Mouse (Mus musculus): ENCODE measurements around the gene Ttll8. TPM values are rescaled to one million over a fixed set of nuclear protein-coding genes. Genes with fewer than 3 reads are reported as not detected.
A peak's percentile ranks its signal among the peaks of the same experiment; 100 is the strongest.

Gene Ttll8
- polyA plus RNA-seq, 1 experiment from 2014 or later, result not detected

DNA sequence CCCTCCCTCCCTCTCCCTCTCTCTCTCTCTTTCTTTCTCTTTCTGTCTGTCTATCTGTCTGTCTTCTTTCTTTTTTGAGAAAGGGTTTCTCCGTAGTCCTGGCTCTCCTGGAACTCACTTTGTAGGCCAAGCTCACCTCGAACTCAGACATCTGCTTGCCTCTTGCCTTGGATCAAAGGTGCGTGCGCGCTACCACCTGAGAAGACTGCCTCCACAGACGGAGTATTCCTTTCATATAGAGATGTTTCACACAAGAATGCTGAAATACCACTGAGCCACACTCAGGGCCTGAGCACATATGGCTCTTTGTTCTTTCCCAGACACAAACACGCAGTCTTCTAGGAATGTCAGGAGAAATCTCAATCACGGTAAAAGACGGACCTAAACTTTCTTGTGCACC is 70.9 kb downstream of the Ttll8 start:
- H3K9ac ChIP-seq (ENCODE audit: low read depth, low read length), result no peak overlapping the region
- ATAC-seq (replicated peaks; ENCODE audit: low FRiP score, low read depth) (no peak), DNase-seq (ENCODE audit: low spot score) (no peak)
- no peaks in the 10 kb centered on the region for H3K9me3 ChIP-seq (replicated peaks; ENCODE audit: low read length)
- H3K4me2 ChIP-seq (ENCODE audit: low read length), result no peak overlapping the region
- H3K4me3 ChIP-seq (replicated peaks; ENCODE audit: low read depth, low read length), result no peak overlapping the region
- H3K4me1 ChIP-seq (replicated peaks; ENCODE audit: insufficient read depth, low read length), result no peaks in the 10 kb centered on the region
- no peak overlapping the region for H3K27ac ChIP-seq
- H3K27me3 ChIP-seq (ENCODE audit: insufficient read depth, low read length), result no peaks in the 10 kb centered on the region
- TF ChIP-seq CTCF (IDR thresholded peaks at IDR 0.05; ENCODE audit: low read depth), result no peak
- 84% methylated on average over 9 of the region's 9 CpGs for WGBS
- H3K36me3 ChIP-seq (ENCODE audit: insufficient read depth, low read length), result no peaks in the 10 kb centered on the region

DNA sequence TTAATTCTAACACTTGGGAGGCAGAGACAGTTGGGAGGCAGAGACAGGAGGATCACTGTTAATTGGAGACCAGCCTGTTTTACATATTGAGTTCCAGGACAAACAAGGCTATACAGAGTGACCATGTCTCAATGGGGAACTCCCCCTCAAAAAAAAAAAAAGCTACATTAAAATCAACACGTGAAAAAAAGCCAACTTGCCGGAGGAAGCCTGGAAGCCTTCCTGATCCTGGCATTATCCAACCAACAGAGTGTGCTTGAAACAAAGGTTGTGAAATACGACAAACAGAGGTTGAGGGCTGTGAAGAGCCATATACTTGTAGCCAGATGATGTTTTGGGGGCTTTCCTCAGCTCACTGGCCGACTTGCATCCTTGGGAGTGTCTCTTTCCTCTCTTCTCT is 71.4 kb downstream of the Ttll8 start:
- Histone ChIP-seq H3K36me3 (ENCODE audit: insufficient read depth, low read length) (no peaks in the 10 kb centered on the region), H3K9me3 (replicated peaks; ENCODE audit: low read length) (no peaks in the 10 kb centered on the region), H3K27me3 (ENCODE audit: insufficient read depth, low read length) (no peaks in the 10 kb centered on the region), H3K4me1 (replicated peaks; ENCODE audit: insufficient read depth, low read length) (no peaks in the 10 kb centered on the region), H3K4me2 (ENCODE audit: low read length) (no peak overlapping the region), H3K27ac (no peak overlapping the region), H3K9ac (ENCODE audit: low read depth, low read length) (no peak overlapping the region), H3K4me3 (replicated peaks; ENCODE audit: low read depth, low read length) (no peak overlapping the region)
- 36% methylated on average over 4 of the region's 4 CpGs for WGBS
- no peak for TF ChIP-seq CTCF (IDR thresholded peaks at IDR 0.05; ENCODE audit: low read depth)
- no peak for ATAC-seq (replicated peaks; ENCODE audit: low FRiP score, low read depth)
- DNase-seq (ENCODE audit: low spot score), result no peak

DNA sequence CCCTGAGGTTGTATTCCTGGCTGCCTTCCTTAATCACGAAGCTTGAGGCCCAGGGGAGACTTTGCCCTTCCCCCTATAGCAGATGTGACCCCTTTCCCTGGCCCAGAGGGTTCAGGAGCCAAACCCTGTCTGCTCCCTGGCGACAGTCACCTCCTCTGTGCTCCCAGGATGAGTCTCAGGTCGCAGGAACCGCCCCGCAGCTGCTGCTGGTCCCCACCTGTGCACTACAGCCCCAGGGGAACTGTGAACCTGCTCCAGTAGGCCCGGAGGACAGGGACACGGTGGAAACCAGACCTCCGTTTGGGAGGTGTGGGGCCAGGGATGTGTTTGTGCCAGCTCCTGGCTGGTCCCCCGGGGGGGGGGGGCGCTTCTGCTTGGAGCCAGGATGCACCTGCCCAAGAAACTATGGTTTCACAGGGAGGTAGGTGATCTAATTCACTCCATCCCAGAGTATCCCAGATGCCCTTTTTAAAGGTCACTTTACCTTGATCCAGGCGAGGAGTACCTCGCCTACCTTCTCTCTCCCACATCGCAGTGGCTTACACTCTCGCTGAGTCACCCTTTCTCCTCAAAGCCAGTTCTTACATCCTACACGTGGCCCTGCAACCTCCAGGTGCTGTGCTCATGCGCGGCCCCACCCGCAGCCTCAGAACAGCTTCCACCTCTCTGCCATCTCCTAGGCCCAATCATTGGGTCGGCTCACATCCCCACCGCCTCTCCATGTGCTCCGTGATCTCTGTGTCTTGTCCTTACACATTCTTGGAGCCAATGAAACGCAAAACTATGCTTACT is 72.8 kb downstream of the Ttll8 start:
- Histone ChIP-seq H3K9ac (ENCODE audit: low read depth, low read length) (no peak overlapping the region), H3K4me1 (replicated peaks; ENCODE audit: insufficient read depth, low read length) (no peaks in the 10 kb centered on the region), H3K27ac (no peak overlapping the region), H3K36me3 (ENCODE audit: insufficient read depth, low read length) (no peaks in the 10 kb centered on the region), H3K4me3 (replicated peaks; ENCODE audit: low read depth, low read length) (no peak overlapping the region), H3K27me3 (ENCODE audit: insufficient read depth, low read length) (no peaks in the 10 kb centered on the region), H3K4me2 (ENCODE audit: low read length) (no peak overlapping the region), H3K9me3 (replicated peaks; ENCODE audit: low read length) (no peaks in the 10 kb centered on the region)
- DNase-seq (ENCODE audit: low spot score) (no peak), ATAC-seq (replicated peaks; ENCODE audit: low FRiP score, low read depth) (no peak)
- WGBS, result 69% methylated on average over 22 of the region's 22 CpGs
- no peak for TF ChIP-seq CTCF (IDR thresholded peaks at IDR 0.05; ENCODE audit: low read depth)

DNA sequence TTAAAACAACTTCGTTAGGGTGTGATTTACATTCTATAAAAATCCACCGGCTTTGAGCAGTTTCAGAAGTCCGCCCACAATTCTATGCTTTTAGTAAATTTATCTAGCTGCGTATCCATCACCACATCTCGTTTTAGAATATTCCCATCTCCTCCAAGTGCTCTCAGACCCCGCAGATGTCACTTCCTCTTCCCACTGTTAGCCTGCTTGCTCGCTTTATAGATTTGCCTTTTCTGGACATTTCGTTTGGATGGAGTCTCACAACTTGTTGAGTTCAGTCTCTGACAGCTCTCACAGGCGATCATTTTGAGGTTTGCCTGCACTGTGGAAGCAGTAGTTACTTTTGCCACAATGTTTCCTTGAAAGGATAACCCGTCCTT is 77.2 kb downstream of the Ttll8 start:
- DNase-seq (ENCODE audit: low spot score) (no peak), ATAC-seq (replicated peaks; ENCODE audit: low FRiP score, low read depth) (no peak)
- WGBS, result 81% methylated on average over 10 of the region's 10 CpGs
- Histone ChIP-seq H3K27ac (no peak overlapping the region), H3K4me2 (ENCODE audit: low read length) (no peak overlapping the region), H3K4me1 (replicated peaks; ENCODE audit: insufficient read depth, low read length) (peaks cover 7% of the 10 kb centered on the region; the same call in 1 of the 2 replicates), H3K9ac (ENCODE audit: low read depth, low read length) (no peak overlapping the region), H3K36me3 (ENCODE audit: insufficient read depth, low read length) (no peaks in the 10 kb centered on the region), H3K27me3 (ENCODE audit: insufficient read depth, low read length) (no peaks in the 10 kb centered on the region), H3K9me3 (replicated peaks; ENCODE audit: low read length) (no peaks in the 10 kb centered on the region), H3K4me3 (replicated peaks; ENCODE audit: low read depth, low read length) (no peak overlapping the region)
- TF ChIP-seq CTCF (IDR thresholded peaks at IDR 0.05; ENCODE audit: low read depth), result no peak

DNA sequence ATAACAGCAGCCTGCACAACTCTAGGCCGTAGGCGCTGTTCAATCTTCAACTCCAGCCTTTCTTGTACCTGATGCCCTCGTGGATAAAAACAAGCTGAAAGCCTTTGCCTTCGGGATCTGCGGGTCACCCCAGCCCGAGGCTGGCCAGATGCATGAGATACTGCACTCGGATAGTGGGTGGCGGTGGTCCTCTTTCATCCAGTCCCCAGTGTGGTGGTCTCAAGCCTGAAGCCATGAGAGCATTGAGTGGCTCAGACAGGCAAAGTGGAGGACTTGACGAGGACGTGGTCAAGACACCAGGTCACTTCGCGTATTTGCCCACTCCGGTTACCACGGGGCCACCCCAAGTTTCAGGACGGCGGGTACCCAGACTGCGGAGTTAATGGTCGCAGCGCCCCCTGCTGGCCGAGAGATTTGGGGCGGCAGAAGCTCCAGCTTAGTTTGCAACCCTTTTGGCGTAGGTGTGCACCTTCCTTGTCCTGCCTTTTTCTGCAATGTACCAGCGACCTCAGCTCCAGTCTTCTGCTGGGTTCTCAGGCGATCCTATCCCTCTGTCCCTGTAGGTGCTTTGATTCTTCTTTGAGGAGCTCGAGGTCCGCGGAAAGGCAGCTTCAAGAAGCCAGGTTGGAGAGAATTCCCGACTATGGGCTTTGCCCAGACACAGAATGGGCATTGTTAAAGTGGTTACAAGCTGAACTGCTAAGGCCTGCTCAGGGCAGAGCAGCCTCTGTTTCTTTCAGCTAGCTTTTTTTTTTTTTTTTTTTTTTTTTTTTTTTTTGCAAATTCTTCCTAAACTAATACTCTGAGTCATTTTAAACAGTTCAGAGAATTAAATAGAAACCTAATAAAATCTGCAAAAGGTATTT is 77.8 kb downstream of the Ttll8 start:
- no peaks in the 10 kb centered on the region for H3K27me3 ChIP-seq (ENCODE audit: insufficient read depth, low read length)
- peaks cover 7% of the 10 kb centered on the region; the same call in 1 of the 2 replicates for H3K4me1 ChIP-seq (replicated peaks; ENCODE audit: insufficient read depth, low read length)
- H3K4me2 ChIP-seq (ENCODE audit: low read length), result peak overlapping the region; percentile 36; the same call in 1 of the 2 replicates
- 0 out of 2 replicates have a peak, but pooled peaks have one; percentile 14 for ATAC-seq (replicated peaks; ENCODE audit: low FRiP score, low read depth)
- H3K36me3 ChIP-seq (ENCODE audit: insufficient read depth, low read length), result no peaks in the 10 kb centered on the region
- 9% methylated on average over 28 of the region's 28 CpGs for WGBS
- peak; percentile 96 for TF ChIP-seq CTCF (IDR thresholded peaks at IDR 0.05; ENCODE audit: low read depth)
- no peaks in the 10 kb centered on the region for H3K9me3 ChIP-seq (replicated peaks; ENCODE audit: low read length)
- H3K27ac ChIP-seq, result peak overlapping the region; percentile 72
- no peak overlapping the region for H3K9ac ChIP-seq (ENCODE audit: low read depth, low read length)
- no peak overlapping the region for H3K4me3 ChIP-seq (replicated peaks; ENCODE audit: low read depth, low read length)
- DNase-seq (ENCODE audit: low spot score), result peak; percentile 83

DNA sequence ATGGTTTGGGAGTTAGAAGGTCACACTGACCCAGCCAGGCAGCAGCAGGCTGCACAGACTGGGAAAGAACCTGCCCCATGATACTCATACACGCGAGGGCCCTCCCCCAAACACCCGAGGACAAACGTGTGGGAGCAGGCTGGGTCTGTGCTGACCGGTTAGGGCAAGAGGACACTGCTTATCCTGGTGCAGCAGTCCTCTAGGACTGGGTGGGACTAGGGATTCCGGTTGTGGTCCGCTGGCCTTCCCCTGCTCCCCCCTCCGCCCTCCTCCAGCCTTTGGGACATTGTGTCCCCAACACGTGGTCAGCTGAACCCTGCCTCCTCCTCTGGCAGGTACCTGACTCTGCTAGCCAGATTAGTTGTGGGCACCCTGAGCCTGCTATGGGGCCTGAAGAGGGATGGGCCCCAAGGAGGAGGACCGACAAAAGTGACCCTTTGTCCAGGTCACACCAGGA is 78.6 kb downstream of the Ttll8 start:
- Histone ChIP-seq H3K9ac (ENCODE audit: low read depth, low read length) (no peak overlapping the region), H3K4me3 (replicated peaks; ENCODE audit: low read depth, low read length) (no peak overlapping the region), H3K27ac (peak overlapping the region; percentile 72), H3K27me3 (ENCODE audit: insufficient read depth, low read length) (no peaks in the 10 kb centered on the region), H3K4me2 (ENCODE audit: low read length) (no peak overlapping the region), H3K36me3 (ENCODE audit: insufficient read depth, low read length) (no peaks in the 10 kb centered on the region), H3K4me1 (replicated peaks; ENCODE audit: insufficient read depth, low read length) (peaks cover 7% of the 10 kb centered on the region; the same call in 1 of the 2 replicates), H3K9me3 (replicated peaks; ENCODE audit: low read length) (no peaks in the 10 kb centered on the region)
- WGBS, result 16% methylated on average over 10 of the region's 10 CpGs
- no peak for TF ChIP-seq CTCF (IDR thresholded peaks at IDR 0.05; ENCODE audit: low read depth)
- DNase-seq (ENCODE audit: low spot score) (peak; percentile 44), ATAC-seq (replicated peaks; ENCODE audit: low FRiP score, low read depth) (peak; percentile 96)
